18 mouse cellular contexts compared by ENCODE assay signal in the genomic region with DNA sequence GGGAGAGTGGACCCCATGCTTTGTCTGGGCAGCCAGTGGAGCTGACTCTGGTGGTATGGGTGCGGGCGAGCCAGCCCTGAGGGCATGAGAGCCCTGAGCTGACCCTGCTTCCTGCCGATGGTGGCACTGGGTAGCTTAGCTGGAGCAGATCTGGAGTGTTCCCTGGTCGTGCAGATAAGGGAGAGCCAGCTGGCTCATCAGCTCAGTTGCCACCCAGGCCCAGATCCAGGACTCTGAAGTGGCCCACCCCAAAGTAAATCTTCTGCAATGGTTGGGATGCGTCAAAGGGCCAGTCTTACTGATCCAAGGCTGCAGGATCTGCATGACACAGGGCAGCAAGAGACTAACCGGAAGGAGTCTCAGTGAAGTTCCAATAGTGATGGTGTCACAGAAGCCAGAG.
"Had no signal": no experiment of that assay in that cellular context is flagged by ENCODE, and none has a peak within 500 bp of the region (broad histone marks: within the 10 kb centered on the region; RNA-seq: fewer than 3 reads in every experiment).

No protein-coding gene starts in this region.

- H3K4me2 ChIP-seq: limb, embryonic 12.5 days; neural tube, embryonic 15.5 days had no signal

- H3K4me3 ChIP-seq: limb, embryonic 12.5 days; megakaryocyte, embryonic 14.5 days; myocyte; neural tube, embryonic 15.5 days had no signal

- H3K27ac ChIP-seq: kidney, postnatal 0 days; limb, embryonic 12.5 days; liver, embryonic 14.5 days; neural tube, embryonic 15.5 days had no signal

- H3K4me1 ChIP-seq: limb, embryonic 12.5 days; neural tube, embryonic 15.5 days had no signal

- H3K9me3 ChIP-seq: limb, embryonic 12.5 days; megakaryocyte, embryonic 14.5 days; neural tube, embryonic 15.5 days had no signal

- H3K9ac ChIP-seq: limb, embryonic 12.5 days; liver, embryonic 14.5 days; neural tube, embryonic 15.5 days had no signal

- DNase-seq: kidney, adult 9 months; kidney, postnatal 36 days; layer of hippocampus, adult 9-11 months; layer of hippocampus, postnatal 36 days; liver; lung, adult 2 months; lung, postnatal 10 days; lung, postnatal 4 days; midbrain, embryonic 14.5 days; right cerebral cortex, adult 18-20 months; right cerebral cortex, postnatal 25 days; thymus, postnatal 36 days had no signal

- H3K36me3 ChIP-seq: limb, embryonic 12.5 days; neural tube, embryonic 15.5 days had no signal
